Mouse (Mus musculus) right cerebral cortex, postnatal 14 days (tissue): Measurements from ENCODE around the gene Amt.

Experiments
- DNase-seq: peaks from one replicate; pipeline ENCODE4 v3.0.0; 2022

Amt gene

GRCm38 (mm10) chr9:108340258-108341138, 43.8 kb downstream of the Amt start:
- no peak for DNase-seq

- DNase-seq = no peak
Observed at GRCm38 (mm10) chr9:108341139-108341475, 44.5 kb downstream of the Amt start.

- no peak for DNase-seq
Observed at GRCm38 (mm10) chr9:108341801-108342200, 45.1 kb downstream of the Amt start.

DNA sequence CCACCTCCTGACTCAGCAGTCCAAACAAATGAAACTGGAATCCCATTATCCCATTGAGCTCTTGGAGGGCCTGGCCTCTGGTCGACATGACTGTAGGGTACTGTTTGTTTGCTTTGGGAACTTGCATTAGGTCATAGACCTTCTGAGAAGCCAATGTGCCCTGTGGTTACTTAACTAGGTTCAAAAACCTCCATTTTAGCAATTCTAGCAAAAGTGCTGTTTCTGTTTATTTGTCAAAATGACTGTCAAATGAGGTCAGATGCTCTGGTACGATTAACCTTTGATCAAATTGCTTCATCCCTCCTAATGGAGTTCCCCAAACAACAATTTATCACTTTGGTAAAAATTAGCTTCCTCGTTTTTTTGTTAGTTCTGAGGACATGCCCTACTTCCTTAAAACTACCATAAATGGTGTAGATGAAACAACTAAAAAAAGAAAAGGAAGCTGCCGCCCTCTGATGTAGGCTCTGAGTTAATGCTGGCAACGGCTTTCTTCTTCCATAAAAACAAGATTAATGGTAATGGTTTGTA, 45.7 kb downstream of the Amt start:
- DNase-seq = no peak

DNA sequence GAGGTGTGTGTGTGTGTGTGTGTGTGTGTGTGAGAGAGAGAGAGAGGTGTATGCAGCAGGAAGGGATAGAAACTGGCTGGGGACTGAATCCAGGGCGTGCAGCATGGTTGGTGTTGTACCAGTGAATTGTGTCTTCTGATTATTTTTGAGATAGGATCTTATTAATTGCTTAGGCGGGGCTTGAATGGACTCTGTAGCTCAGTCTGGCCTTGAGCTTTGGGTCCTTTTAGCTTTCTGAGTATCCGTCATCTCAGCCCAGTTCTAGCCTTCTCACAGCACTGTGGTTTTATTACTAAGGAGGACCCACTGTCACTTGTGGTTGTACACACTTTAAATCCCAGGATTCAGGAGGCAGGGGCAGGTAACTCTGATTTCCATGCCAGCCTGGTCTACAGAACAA, 46.7 kb downstream of the Amt start:
- no peak for DNase-seq

DNA sequence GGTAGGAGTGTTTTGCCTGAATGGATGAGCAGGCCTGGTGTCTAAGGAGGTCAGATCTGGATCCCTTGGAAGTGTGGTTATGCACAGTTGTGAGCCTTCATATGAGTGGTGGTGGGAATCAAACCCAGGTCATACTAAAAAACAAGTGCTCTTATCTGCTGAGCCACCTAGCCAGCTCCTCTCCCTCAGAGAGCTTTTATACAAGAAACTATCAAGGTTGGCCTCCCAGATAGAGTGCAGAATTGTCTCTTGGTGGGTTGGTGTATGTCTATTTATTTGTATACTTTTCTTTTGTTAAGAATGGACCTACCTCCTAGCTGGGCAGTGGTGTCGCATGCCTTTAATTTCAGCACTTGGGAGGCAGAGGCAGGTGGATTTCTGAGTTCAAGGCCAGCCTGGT, 47.2 kb downstream of the Amt start:
- no peak for DNase-seq

DNA sequence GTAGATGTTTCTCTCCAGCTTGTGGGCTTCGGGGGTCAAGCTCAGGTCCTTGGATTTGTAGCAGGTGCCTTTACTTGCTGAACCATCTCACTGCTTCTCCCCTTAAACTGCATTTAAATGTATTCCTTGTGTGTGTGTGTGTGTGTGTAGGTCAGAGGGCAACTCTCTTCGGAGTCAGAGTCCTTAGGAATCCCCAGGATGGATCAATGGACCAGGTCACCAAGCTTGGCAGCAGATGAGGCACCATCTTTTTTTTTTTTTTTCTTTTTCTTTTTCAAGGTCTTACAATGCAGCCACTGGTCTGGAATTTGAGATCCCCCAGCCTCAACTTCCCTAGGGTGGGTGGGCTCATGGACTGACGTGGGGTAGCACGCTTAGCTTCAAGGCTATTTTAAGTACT, 47.8 kb downstream of the Amt start:
- no peak for DNase-seq

GRCm38 (mm10) chr9:108347024-108347423, 50.4 kb downstream of the Amt start:
- no peak for DNase-seq

DNA sequence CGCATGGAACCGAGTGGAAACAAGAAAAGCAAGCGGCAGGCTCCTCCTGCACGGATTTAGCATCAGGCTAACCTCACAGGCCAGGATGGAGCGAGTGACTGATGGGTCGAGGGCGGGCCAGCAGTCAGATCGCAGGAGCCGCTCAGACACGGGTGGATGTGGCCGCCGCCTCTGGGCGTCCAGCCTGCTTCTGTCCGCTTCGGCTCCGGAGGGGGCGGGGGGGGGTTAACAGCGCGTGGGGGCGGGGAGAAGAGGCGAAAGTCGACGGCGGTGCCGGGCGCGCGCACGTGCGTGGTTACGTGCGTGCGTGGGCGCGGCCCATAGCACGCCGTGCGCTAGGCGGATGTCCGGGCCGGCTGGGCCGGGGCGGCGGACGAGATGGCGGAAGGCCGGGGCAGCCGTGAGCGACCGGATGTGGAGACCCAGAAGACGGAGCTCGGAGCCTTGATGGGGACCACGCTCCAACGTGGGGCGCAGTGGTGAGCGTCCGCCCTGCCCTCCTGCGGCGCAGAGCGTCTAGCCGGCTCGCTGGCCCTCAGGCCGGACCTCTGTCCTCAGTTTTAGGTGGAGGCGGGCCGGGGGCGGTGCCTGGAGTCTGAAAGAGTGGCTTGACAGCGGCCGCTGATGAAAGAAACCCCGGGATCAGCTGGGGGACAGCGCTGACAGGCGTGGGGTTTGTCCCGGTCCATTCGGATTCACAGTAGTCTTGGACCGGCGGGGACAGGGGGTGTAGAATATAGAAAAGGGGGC, 51.1 kb downstream of the Amt start, which contains the start of gene Usp4:
Gene Usp4, plus strand, starts transcription at position 314 of the 750 bp plus-strand sequence.
- DNase-seq = peak; percentile 92

DNA sequence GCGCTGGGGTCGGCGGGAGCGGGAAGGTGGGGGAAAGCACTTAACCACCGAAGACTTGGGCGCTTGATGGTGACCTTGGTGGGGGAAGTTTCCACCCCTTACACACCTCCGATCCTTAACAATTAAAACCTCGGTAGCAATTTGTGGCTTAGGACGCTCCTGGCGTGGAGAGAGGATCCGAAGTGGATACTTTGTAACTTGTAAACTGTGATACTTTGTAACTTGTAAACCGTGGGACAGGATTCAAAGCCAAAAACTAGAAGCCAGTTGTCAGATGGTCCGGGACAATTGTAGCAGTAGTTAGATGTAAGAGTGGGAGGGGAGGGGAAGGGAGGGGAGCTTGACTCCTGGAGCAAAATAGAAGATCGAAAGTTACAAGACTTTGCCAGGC, 51.6 kb downstream of the Amt start:
- no peak for DNase-seq

DNA sequence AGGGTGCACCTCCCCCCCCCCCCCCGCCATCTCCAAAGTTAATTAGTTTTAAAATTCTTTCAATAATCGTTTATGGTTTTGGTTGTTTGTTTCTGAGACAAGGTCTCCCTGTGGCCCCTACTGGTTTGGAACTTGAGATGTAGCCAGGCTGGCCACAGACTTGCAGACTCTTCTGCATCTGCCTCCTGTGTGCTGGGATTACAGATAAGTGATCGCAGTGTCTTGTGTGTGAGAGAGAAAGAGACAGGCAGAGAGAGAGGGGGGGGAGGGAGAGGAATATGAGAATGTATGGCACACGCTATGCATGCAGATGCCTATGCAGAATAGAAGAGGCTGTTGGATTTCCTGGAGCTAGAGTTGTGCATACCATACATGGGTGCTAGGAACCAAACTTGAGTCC, 53.1 kb downstream of the Amt start:
- no peak for DNase-seq
